Comparison of ENCODE assay signal across 8 mouse cellular contexts in genomic region chr11:120347301-120347700, GRCm38 (mm10). TPM values are rescaled to one million over a fixed set of nuclear protein-coding genes. Genes with fewer than 3 reads are reported as not detected.
DNase-seq lines count a peak whose midpoint lies in the region; ATAC-seq and TF ChIP-seq lines count a peak whose summit lies in the region.

No protein-coding gene starts in this region.

- peak overlapping the region; percentile 100 for H3K27ac ChIP-seq in heart, adult 2 months
- peak overlapping the region; percentile 100 for H3K27ac ChIP-seq in embryonic facial prominence, embryonic 12.5 days
- H3K27ac ChIP-seq in liver, embryonic 13.5 days, result peak overlapping the region; percentile 97; the same call in 1 of the 2 replicates

- peak; percentile 43 to 48 for DNase-seq in heart, adult 2 months
- no peak for DNase-seq in heart, adult 9 months (ENCODE audit: low spot score in 2 of 2)
- DNase-seq in CD4-positive, CD25-positive, alpha-beta regulatory T cell, adult 2 months (ENCODE audit: low read depth, low spot score), result peak; percentile 65
- DNase-seq in heart, postnatal 4 days, result peak; percentile 30
- DNase-seq in liver, embryonic 13.5 days, result no peak
- DNase-seq in splenic B cell, adult 2 months (ENCODE audit: low read depth, low spot score), result peak; percentile 65
- DNase-seq in left cerebral cortex, adult 11 months (ENCODE audit: low spot score), result no peak

- intact Hi-C loops in heart, adult 2 months (cut with DNase I), result no loop called here

- H3K27me3 ChIP-seq in heart, adult 2 months (ENCODE audit: control insufficient read depth, insufficient read depth, low read length), result no peaks in the 10 kb centered on the region
- no peaks in the 10 kb centered on the region for H3K27me3 ChIP-seq in embryonic facial prominence, embryonic 12.5 days
- H3K27me3 ChIP-seq in liver, embryonic 13.5 days, result peaks cover 29% of the 10 kb centered on the region
- no peaks in the 10 kb centered on the region for H3K27me3 ChIP-seq in splenic B cell, adult 2 months (ENCODE audit: control insufficient read depth, insufficient read depth, low read length, poor library complexity, severe bottlenecking)

- 2% methylated on average over 10 of the region's 10 CpGs for WGBS in heart, adult 2 months
- WGBS in embryonic facial prominence, embryonic 12.5 days, result 6% methylated on average over 10 of the region's 10 CpGs
- 5% methylated on average over 10 of the region's 10 CpGs for WGBS in liver, embryonic 13.5 days (ENCODE audit: insufficient replicate concordance)

- no peaks in the 10 kb centered on the region for H3K9me3 ChIP-seq in embryonic facial prominence, embryonic 12.5 days
- H3K9me3 ChIP-seq in liver, embryonic 13.5 days (replicated peaks), result no peaks in the 10 kb centered on the region

- ATAC-seq in embryonic facial prominence, embryonic 12.5 days (ENCODE audit: insufficient number of reproducible peaks, insufficient read depth, low FRiP score, low TSS enrichment), result no peak
- no peak for ATAC-seq in liver, embryonic 13.5 days (ENCODE audit: low read depth)

- peaks cover 12% of the 10 kb centered on the region for H3K4me1 ChIP-seq in heart, adult 2 months (ENCODE audit: control insufficient read depth, insufficient read depth, low read length)
- H3K4me1 ChIP-seq in embryonic facial prominence, embryonic 12.5 days, result peaks cover 24% of the 10 kb centered on the region
- peaks cover 48% of the 10 kb centered on the region for H3K4me1 ChIP-seq in liver, embryonic 13.5 days (replicated peaks)

- H3K36me3 ChIP-seq in heart, adult 2 months (ENCODE audit: control insufficient read depth, insufficient read depth, low read length), result peaks cover 5% of the 10 kb centered on the region
- H3K36me3 ChIP-seq in embryonic facial prominence, embryonic 12.5 days, result peaks cover 16% of the 10 kb centered on the region
- peaks cover 17% of the 10 kb centered on the region for H3K36me3 ChIP-seq in liver, embryonic 13.5 days
- H3K36me3 ChIP-seq in splenic B cell, adult 2 months (ENCODE audit: control insufficient read depth, insufficient read depth, low read length, poor library complexity, severe bottlenecking), result peaks cover 11% of the 10 kb centered on the region

- H3K9ac ChIP-seq in heart, adult 2 months (ENCODE audit: low read depth, low read length), result peak overlapping the region; percentile 100
- peak overlapping the region; percentile 100 for H3K9ac ChIP-seq in embryonic facial prominence, embryonic 12.5 days
- peak overlapping the region; percentile 100 for H3K9ac ChIP-seq in liver, embryonic 13.5 days

- no peak for TF ChIP-seq EP300 in heart, adult 2 months (IDR thresholded peaks at IDR 0.05; ENCODE audit: insufficient read depth, low read depth, low read length)

- H3K4me3 ChIP-seq in heart, adult 2 months, result peak overlapping the region; percentile 99
- H3K4me3 ChIP-seq in embryonic facial prominence, embryonic 12.5 days, result peak overlapping the region; percentile 100
- H3K4me3 ChIP-seq in liver, embryonic 13.5 days (replicated peaks), result peak overlapping the region; percentile 97

- no peak for TF ChIP-seq POLR2A in heart, adult 2 months (IDR thresholded peaks at IDR 0.05; ENCODE audit: insufficient read depth, low read depth, low read length)

- peak overlapping the region; percentile 81 for H3K4me2 ChIP-seq in embryonic facial prominence, embryonic 12.5 days (replicated peaks)
- peak overlapping the region; percentile 99 for H3K4me2 ChIP-seq in liver, embryonic 13.5 days

- no peak for TF ChIP-seq CTCF in heart, adult 2 months (IDR thresholded peaks at IDR 0.05)

- peaks cover 3% of the 10 kb centered on the region for H3K79me2 ChIP-seq in heart, adult 2 months (replicated peaks; ENCODE audit: control insufficient read depth, insufficient read depth, low read length)

RNA-seq across cellular contexts. Expression of gene Actg1, which starts 1.0 kb away (rescaled TPM):
- total RNA-seq in heart, adult 2 months (2021), result 100 to 1,000 TPM; 222 to 321 TPM
- polyA plus RNA-seq in heart, adult 2 months (2012; rRNA removed), result 510 and 694 TPM in 2 replicates
- polyA plus RNA-seq in embryonic facial prominence, embryonic 12.5 days (2016; fragmentation: Nextera tagmentation; extraction: Ambion mirVana), result 3,148 and 3,183 TPM in 2 replicates
- total RNA-seq in heart, postnatal 4 days (2021), result 1,000 to 10,000 TPM in 1 of 2 experiments, 100 to 1,000 TPM in 1; 930 to 1,002 TPM
- polyA plus RNA-seq in liver, embryonic 13.5 days (2015; fragmentation: Nextera tagmentation; extraction: Ambion mirVana), result 712 and 750 TPM in 2 replicates

RNA-seq across cellular contexts. Expression of gene Fscn2, which starts 14.0 kb away (rescaled TPM):
- not detected for total RNA-seq in heart, adult 2 months (2021)
- polyA plus RNA-seq in heart, adult 2 months (2012; rRNA removed), result 0.15 and 0.21 TPM in 2 replicates
- polyA plus RNA-seq in embryonic facial prominence, embryonic 12.5 days (2016; fragmentation: Nextera tagmentation; extraction: Ambion mirVana), result 0.61 and 0.78 TPM in 2 replicates
- under 1 TPM in 1 of 2 experiments, not detected in 1; 0.34 TPM for total RNA-seq in heart, postnatal 4 days (2021)
- polyA plus RNA-seq in liver, embryonic 13.5 days (2015; fragmentation: Nextera tagmentation; extraction: Ambion mirVana), result not detected in 2 replicates

RNA-seq across cellular contexts. Expression of gene Faap100, which starts 31.3 kb away (rescaled TPM):
- total RNA-seq in heart, adult 2 months (2021), result 10 to 100 TPM; 13.0 to 13.4 TPM
- polyA plus RNA-seq in heart, adult 2 months (2012; rRNA removed), result 25.8 and 27.3 TPM in 2 replicates
- polyA plus RNA-seq in embryonic facial prominence, embryonic 12.5 days (2016; fragmentation: Nextera tagmentation; extraction: Ambion mirVana), result 44.6 and 48.3 TPM in 2 replicates
- 10 to 100 TPM; 31.4 to 34.4 TPM for total RNA-seq in heart, postnatal 4 days (2021)
- polyA plus RNA-seq in liver, embryonic 13.5 days (2015; fragmentation: Nextera tagmentation; extraction: Ambion mirVana), result 7.8 and 8.7 TPM in 2 replicates

Comparison
In these comparisons a context has a peak if more than half of its experiments do, and no peak if none do; other contexts are left out.
1. DNase-seq: peak in heart, adult 2 months (2 of 2), CD4-positive, CD25-positive, alpha-beta regulatory T cell, adult 2 months (single experiment), heart, postnatal 4 days (single experiment) and splenic B cell, adult 2 months (single experiment); none in heart, adult 9 months (0 of 2), liver, embryonic 13.5 days (single experiment) and left cerebral cortex, adult 11 months (single experiment).
2. Peak in every context shown above with its lines, with median percentiles within 50 percentile points of each other: H3K27ac ChIP-seq, H3K4me3 ChIP-seq and H3K9ac ChIP-seq.